Mouse (Mus musculus): ENCODE results near the gene 1700024G13Rik.

DNA sequence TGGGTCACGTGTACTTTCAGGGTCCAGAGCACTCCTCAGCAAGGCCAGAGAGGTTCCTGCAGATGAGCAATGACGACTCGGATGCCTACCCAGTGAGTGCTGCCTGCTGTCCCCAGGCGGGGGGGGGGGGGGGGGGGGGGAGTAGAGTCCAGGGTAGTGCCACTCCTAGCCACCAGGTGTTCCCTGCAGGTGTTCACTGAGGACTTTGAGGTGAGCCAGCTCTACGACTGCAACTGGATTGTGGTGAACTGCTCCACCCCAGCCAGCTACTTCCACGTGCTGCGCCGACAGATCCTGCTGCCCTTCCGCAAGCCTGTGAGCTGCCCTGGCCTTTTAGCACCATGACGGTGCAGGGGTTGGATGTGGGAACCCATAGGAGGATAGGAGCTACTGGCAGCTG, 43.5 kb downstream of the 1700024G13Rik start:
- TF ChIP-seq CTCF (IDR thresholded peaks at IDR 0.05) (no peak), EP300 (IDR thresholded peaks at IDR 0.05; ENCODE audit: insufficient read depth, low read depth, low read length) (no peak), POLR2A (IDR thresholded peaks at IDR 0.05; ENCODE audit: insufficient read depth, low read depth, low read length) (no peak)
